Mouse (Mus musculus): ENCODE measurements at regions not wholly inside any gene's neighbourhood (a gene's known extent, or its start where the extent isn't known, plus 50 kb on each side); places are given as distances from the start of the nearest gene placed in this dataset.

- TF ChIP-seq CTCF (IDR thresholded peaks at IDR 0.05) (no peak), EP300 (IDR thresholded peaks at IDR 0.05) (no peak)
Observed at GRCm38 (mm10) chr11:19602496-19602895, 321.7 kb upstream of the Spred2 start.
